Mouse (Mus musculus): ENCODE results near the gene Camk1. TPM values are rescaled to one million over a fixed set of nuclear protein-coding genes. Genes with fewer than 3 reads are reported as not detected.
A peak's percentile ranks its signal among the peaks of the same experiment; 100 is the strongest.

Camk1 gene
- polyA plus RNA-seq, 1 experiment from 2014 or later, result 18.2 TPM

DNA sequence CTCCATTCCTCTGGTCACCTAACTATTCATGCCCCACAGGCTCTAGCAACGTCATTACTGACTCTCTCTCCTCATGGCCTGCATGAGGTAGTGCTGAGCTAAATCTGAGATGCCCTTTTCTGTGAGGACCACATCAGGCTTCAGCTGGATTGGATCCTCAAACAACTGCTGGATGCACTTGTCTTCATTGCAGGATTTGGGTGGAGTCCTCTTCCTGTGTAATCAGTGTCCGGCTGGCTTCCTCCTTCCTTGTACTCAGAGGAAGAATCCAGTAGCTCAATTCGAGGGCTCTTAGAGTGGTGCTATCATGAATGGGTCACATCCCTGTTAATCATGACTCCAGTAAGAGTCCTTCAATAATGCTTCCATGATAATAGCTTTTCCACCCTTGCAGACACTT lies 9.9 kb upstream of the Camk1 start:
- H3K9me3 ChIP-seq (replicated peaks), result no peaks in the 10 kb centered on the region
- H3K4me2 ChIP-seq, result no peak overlapping the region
- H3K36me3 ChIP-seq (replicated peaks), result no peaks in the 10 kb centered on the region
- H3K27ac ChIP-seq (replicated peaks), result no peak overlapping the region
- H3K27me3 ChIP-seq, result no peaks in the 10 kb centered on the region
- H3K4me1 ChIP-seq (replicated peaks), result no peaks in the 10 kb centered on the region
- H3K4me3 ChIP-seq (replicated peaks), result no peak overlapping the region
- no peak overlapping the region for H3K9ac ChIP-seq
- WGBS (ENCODE audit: insufficient replicate concordance), result 39% methylated on average over 3 of the region's 3 CpGs
- no peak for ATAC-seq (ENCODE audit: insufficient read depth)

DNA sequence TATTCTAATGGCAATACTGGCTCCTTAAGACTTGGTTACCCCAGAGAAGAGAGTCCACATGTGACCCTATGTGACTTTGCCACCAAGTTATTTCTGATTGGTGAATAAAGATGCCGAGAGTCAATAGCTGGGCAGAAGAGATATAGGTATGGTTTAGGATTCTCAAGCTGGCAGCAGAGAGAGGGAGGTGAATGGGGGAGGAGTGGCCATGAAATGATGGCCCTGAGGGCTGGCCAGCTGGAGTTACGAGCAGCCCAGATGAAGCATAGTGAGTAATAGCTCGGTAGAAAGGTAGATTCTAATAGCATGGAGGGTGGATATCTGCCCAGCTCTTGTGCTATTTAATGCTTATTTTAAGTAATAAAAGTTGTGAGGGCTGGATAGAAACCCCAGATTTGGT lies 9.0 kb upstream of the Camk1 start:
- no peak overlapping the region for H3K27ac ChIP-seq (replicated peaks)
- H3K36me3 ChIP-seq (replicated peaks), result no peaks in the 10 kb centered on the region
- no peaks in the 10 kb centered on the region for H3K27me3 ChIP-seq
- no peaks in the 10 kb centered on the region for H3K4me1 ChIP-seq (replicated peaks)
- H3K9me3 ChIP-seq (replicated peaks), result no peaks in the 10 kb centered on the region
- ATAC-seq (ENCODE audit: insufficient read depth), result no peak
- H3K9ac ChIP-seq, result no peak overlapping the region
- WGBS (ENCODE audit: insufficient replicate concordance), result 54% methylated on average over 3 of the region's 3 CpGs
- no peak overlapping the region for H3K4me2 ChIP-seq
- H3K4me3 ChIP-seq (replicated peaks), result no peak overlapping the region

GRCm38 (mm10) chr6:113351653-113352052 lies 7.9 kb upstream of the Camk1 start:
- Histone ChIP-seq H3K27me3 (no peaks in the 10 kb centered on the region), H3K9me3 (replicated peaks) (no peaks in the 10 kb centered on the region), H3K27ac (replicated peaks) (peak overlapping the region; percentile 25; the same call in 1 of the 2 replicates), H3K4me2 (peak overlapping the region; percentile 3; the same call in 1 of the 2 replicates), H3K36me3 (replicated peaks) (no peaks in the 10 kb centered on the region), H3K9ac (no peak overlapping the region), H3K4me1 (replicated peaks) (no peaks in the 10 kb centered on the region), H3K4me3 (replicated peaks) (no peak overlapping the region)
- WGBS (ENCODE audit: insufficient replicate concordance), result 21% methylated on average over 10 of the region's 10 CpGs
- ATAC-seq (ENCODE audit: insufficient read depth), result no peak

GRCm38 (mm10) chr6:113351161-113351560 lies 7.4 kb upstream of the Camk1 start:
- 64% methylated on average over 1 of the region's 1 CpGs for WGBS (ENCODE audit: insufficient replicate concordance)
- H3K36me3 ChIP-seq (replicated peaks), result no peaks in the 10 kb centered on the region
- no peak overlapping the region for H3K4me3 ChIP-seq (replicated peaks)
- H3K4me2 ChIP-seq, result peak overlapping the region; percentile 3; the same call in 1 of the 2 replicates
- H3K9ac ChIP-seq, result no peak overlapping the region
- H3K27me3 ChIP-seq, result no peaks in the 10 kb centered on the region
- no peaks in the 10 kb centered on the region for H3K4me1 ChIP-seq (replicated peaks)
- H3K9me3 ChIP-seq (replicated peaks), result no peaks in the 10 kb centered on the region
- peak overlapping the region; percentile 25; the same call in 1 of the 2 replicates for H3K27ac ChIP-seq (replicated peaks)
- ATAC-seq (ENCODE audit: insufficient read depth), result no peak

- H3K9me3 ChIP-seq (replicated peaks), result no peaks in the 10 kb centered on the region
- no peak overlapping the region for H3K4me3 ChIP-seq (replicated peaks)
- no peaks in the 10 kb centered on the region for H3K4me1 ChIP-seq (replicated peaks)
- no peak overlapping the region for H3K27ac ChIP-seq (replicated peaks)
- no peaks in the 10 kb centered on the region for H3K27me3 ChIP-seq
- ATAC-seq (ENCODE audit: insufficient read depth), result no peak
- no peaks in the 10 kb centered on the region for H3K36me3 ChIP-seq (replicated peaks)
- no peak overlapping the region for H3K4me2 ChIP-seq
- no peak overlapping the region for H3K9ac ChIP-seq
These were observed 6.8 kb upstream of the Camk1 start for GRCm38 (mm10) chr6:113350538-113350937.

DNA sequence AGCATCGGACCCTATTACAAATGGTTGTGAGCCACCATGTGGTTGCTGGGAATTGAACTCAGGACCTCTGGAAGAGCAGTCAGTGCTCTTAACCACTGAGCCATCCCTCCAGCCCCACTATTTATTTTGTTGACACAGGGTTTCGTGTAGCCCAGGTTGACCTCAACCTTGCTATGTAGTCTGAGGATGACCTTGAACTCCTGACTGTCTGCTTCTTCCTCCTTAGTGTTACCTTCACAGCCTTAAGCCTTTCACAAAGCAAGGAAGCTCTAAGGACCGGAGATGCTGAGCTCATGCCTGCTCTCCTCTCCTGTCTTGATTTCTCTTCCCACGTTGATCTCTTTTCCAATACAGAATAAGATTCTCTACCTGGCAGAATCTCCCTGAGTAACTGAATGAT lies 3.1 kb upstream of the Camk1 start:
- Histone ChIP-seq H3K4me3 (replicated peaks) (no peak overlapping the region), H3K4me2 (no peak overlapping the region), H3K36me3 (replicated peaks) (no peaks in the 10 kb centered on the region), H3K9me3 (replicated peaks) (no peaks in the 10 kb centered on the region), H3K9ac (no peak overlapping the region), H3K27ac (replicated peaks) (no peak overlapping the region), H3K4me1 (replicated peaks) (peaks cover 25% of the 10 kb centered on the region), H3K27me3 (0 out of 2 replicates have a peak, but pooled peaks cover 3% of the 10 kb centered on the region)
- ATAC-seq (ENCODE audit: insufficient read depth), result no peak
- WGBS (ENCODE audit: insufficient replicate concordance), result 58% methylated on average over 4 of the region's 4 CpGs

DNA sequence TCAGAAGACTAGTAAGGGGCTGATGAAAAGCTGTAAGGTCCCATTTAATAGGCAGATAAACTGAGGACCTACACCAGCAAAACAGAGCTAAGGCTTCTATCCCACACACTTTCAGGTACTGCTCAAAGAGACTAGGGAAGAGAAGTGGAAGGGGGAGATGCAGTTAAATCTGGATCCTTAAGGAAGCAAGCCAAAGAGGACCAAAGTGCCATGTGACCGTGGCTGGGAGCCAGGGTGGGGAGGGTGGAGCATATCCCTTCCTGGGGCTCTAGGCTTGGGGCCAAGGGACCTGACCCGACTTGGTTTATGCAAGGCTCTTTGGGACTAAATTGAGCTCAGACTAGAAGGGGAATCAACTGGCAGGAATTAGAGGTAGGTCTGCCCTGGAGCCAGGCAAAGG lies 537 bp upstream of the Camk1 start:
- H3K36me3 ChIP-seq (replicated peaks), result no peaks in the 10 kb centered on the region
- ATAC-seq (ENCODE audit: insufficient read depth), result no peak
- WGBS (ENCODE audit: insufficient replicate concordance), result 50% methylated on average over 2 of the region's 2 CpGs
- no peak overlapping the region for H3K4me3 ChIP-seq (replicated peaks)
- H3K27ac ChIP-seq (replicated peaks), result no peak overlapping the region
- peaks cover 33% of the 10 kb centered on the region for H3K4me1 ChIP-seq (replicated peaks)
- 0 out of 2 replicates have a peak, but pooled peaks cover 3% of the 10 kb centered on the region for H3K27me3 ChIP-seq
- H3K4me2 ChIP-seq, result 0 out of 2 replicates have a peak overlapping the region, but pooled peaks have one; percentile 79
- no peak overlapping the region for H3K9ac ChIP-seq
- H3K9me3 ChIP-seq (replicated peaks), result no peaks in the 10 kb centered on the region

- Histone ChIP-seq H3K27me3 (0 out of 2 replicates have a peak, but pooled peaks cover 3% of the 10 kb centered on the region), H3K27ac (replicated peaks) (no peak overlapping the region), H3K4me2 (peak overlapping the region; percentile 20; the same call in 1 of the 2 replicates), H3K9me3 (replicated peaks) (no peaks in the 10 kb centered on the region), H3K9ac (no peak overlapping the region), H3K4me1 (replicated peaks) (peaks cover 34% of the 10 kb centered on the region), H3K36me3 (replicated peaks) (0 out of 2 replicates have a peak, but pooled peaks cover 5% of the 10 kb centered on the region), H3K4me3 (replicated peaks) (no peak overlapping the region)
- no peak for ATAC-seq (ENCODE audit: insufficient read depth)
- 29% methylated on average over 4 of the region's 7 CpGs for WGBS (ENCODE audit: insufficient replicate concordance)
These were observed 1.5 kb downstream of the Camk1 start for GRCm38 (mm10) chr6:113342297-113342696.

DNA sequence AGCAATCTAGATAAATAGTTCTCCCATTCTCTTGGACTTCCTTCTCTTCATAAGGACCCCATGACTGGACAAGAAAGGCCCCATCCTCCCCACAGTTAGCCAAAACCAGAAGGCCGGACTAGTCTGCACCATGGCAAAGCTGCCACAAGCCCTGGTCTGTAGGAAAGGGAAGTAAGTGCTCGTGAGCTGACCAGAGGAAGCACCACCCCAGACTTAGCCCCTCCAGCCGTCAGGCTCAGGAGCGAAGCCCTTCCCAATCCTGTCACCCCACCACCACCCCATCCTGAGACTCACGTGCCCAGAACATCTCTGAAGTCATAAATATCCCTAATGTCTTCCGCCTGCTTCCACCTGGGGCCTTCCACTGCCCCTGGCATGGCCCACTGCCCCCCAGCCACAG lies 2.2 kb downstream of the Camk1 start:
- H3K4me1 ChIP-seq (replicated peaks), result peaks cover 39% of the 10 kb centered on the region
- WGBS (ENCODE audit: insufficient replicate concordance), result 39% methylated on average over 6 of the region's 6 CpGs
- H3K4me2 ChIP-seq, result peak overlapping the region; percentile 19; the same call in 1 of the 2 replicates
- H3K27ac ChIP-seq (replicated peaks), result no peak overlapping the region
- ATAC-seq (ENCODE audit: insufficient read depth), result no peak
- no peak overlapping the region for H3K4me3 ChIP-seq (replicated peaks)
- H3K9ac ChIP-seq, result no peak overlapping the region
- 0 out of 2 replicates have a peak, but pooled peaks cover 5% of the 10 kb centered on the region for H3K36me3 ChIP-seq (replicated peaks)
- H3K27me3 ChIP-seq, result 0 out of 2 replicates have a peak, but pooled peaks cover 3% of the 10 kb centered on the region
- no peaks in the 10 kb centered on the region for H3K9me3 ChIP-seq (replicated peaks)

DNA sequence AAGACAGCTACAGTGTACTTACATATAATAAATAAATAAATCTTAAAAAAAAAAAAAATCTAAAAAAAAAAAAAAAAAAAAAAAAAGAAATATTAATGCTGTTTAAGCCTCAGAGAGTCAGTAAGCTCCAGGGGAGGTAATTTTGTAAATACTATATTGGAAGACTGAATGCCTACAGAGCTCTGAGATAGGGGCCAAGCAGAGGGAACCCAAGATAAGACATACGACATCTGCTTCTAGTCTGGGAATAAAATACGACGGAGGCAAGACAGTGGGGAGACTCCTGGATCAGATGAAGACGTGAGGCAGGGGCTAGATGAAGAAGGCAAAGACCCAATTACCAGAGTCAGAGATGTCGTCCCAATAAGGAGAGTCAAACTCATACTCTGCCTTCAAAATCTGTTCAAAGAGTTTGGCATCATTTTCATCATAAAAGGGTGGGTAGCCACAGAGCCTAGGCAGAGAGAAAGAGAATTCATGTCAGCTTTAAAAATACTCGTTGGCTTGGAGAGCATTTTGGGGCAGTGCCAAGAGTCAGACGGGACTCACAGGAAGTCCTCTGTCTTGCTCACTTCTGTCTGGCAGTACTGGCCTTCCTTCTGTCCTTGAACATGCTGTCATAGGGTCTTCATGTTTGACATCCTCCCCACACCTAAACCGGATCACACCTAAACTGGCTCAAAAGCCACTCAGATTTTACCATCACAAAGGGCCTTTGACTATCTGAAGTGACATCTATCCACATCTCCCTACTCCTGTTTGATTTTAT lies 6.7 kb downstream of the Camk1 start:
- peaks cover 35% of the 10 kb centered on the region for H3K36me3 ChIP-seq (replicated peaks)
- no peaks in the 10 kb centered on the region for H3K27me3 ChIP-seq
- no peak overlapping the region for H3K27ac ChIP-seq (replicated peaks)
- H3K9ac ChIP-seq, result no peak overlapping the region
- no peak for ATAC-seq (ENCODE audit: insufficient read depth)
- WGBS (ENCODE audit: insufficient replicate concordance), result 28% methylated on average over 8 of the region's 8 CpGs
- no peak overlapping the region for H3K4me3 ChIP-seq (replicated peaks)
- peaks cover 16% of the 10 kb centered on the region for H3K4me1 ChIP-seq (replicated peaks)
- no peak overlapping the region for H3K4me2 ChIP-seq
- no peaks in the 10 kb centered on the region for H3K9me3 ChIP-seq (replicated peaks)

GRCm38 (mm10) chr6:113334216-113334615 lies 9.6 kb downstream of the Camk1 start:
- no peaks in the 10 kb centered on the region for H3K9me3 ChIP-seq (replicated peaks)
- no peak overlapping the region for H3K9ac ChIP-seq
- no peak overlapping the region for H3K4me2 ChIP-seq
- 60% methylated on average over 6 of the region's 6 CpGs for whole genome bisulfite sequencing (ENCODE audit: insufficient replicate concordance)
- no peaks in the 10 kb centered on the region for H3K27me3 ChIP-seq
- H3K36me3 ChIP-seq (replicated peaks), result peaks cover 43% of the 10 kb centered on the region
- no peak for ATAC-seq (ENCODE audit: insufficient read depth)
- H3K4me3 ChIP-seq (replicated peaks), result no peak overlapping the region
- H3K4me1 ChIP-seq (replicated peaks), result peaks cover 16% of the 10 kb centered on the region; the same call in 1 of the 2 replicates
- H3K27ac ChIP-seq (replicated peaks), result no peak overlapping the region

Measured in liver, embryonic 15.5 days (tissue).